Mouse (Mus musculus): ENCODE measurements around the gene Prss36. TPM values are rescaled to one million over a fixed set of nuclear protein-coding genes. Genes with fewer than 3 reads are reported as not detected.

Gene Prss36
- polyA plus RNA-seq, 1 experiment from 2014 or later = 11.0 TPM

GRCm38 (mm10) chr7:127918203-127918602, 28.3 kb downstream of the Prss36 start:
- no peak for ATAC-seq (ENCODE audit: low FRiP score)
- Histone ChIP-seq H3K4me2 (replicated peaks; ENCODE audit: low read depth, low read length) (no peak overlapping the region), H3K27me3 (ENCODE audit: control insufficient read depth, insufficient read depth, low read length) (no peaks in the 10 kb centered on the region), H3K4me1 (replicated peaks; ENCODE audit: control insufficient read depth, insufficient read depth, low read length) (no peaks in the 10 kb centered on the region), H3K27ac (ENCODE audit: low read depth, low read length) (no peak overlapping the region), H3K4me3 (ENCODE audit: low read depth, low read length) (no peak overlapping the region), H3K36me3 (ENCODE audit: control insufficient read depth, insufficient read depth, low read length) (no peaks in the 10 kb centered on the region), H3K9me3 (ENCODE audit: control insufficient read depth, low read length) (no peaks in the 10 kb centered on the region), H3K9ac (ENCODE audit: low read depth, low read length) (no peak overlapping the region)
- DNase-seq (ENCODE audit: low spot score) = peak; percentile 49
- WGBS = 53% methylated on average over 3 of the region's 3 CpGs

DNA sequence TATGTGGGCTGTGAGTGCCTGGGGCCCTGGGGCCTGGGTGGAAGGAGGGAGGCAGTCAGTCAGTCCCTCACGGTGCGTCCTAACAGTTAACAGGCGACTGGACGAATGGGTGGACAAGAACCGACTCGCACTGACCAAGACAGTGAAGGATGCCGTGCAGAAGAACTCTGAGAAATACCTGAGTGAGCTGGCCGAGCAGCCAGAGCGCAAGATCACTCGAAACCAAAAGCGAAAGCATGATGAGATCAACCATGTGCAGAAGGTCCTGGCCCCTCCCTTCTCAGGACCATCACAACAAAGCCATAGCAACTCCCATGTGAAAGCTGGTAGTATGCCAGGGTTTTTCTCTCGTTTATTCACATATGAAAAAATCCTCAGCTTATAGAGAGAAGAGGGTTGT, 31.2 kb downstream of the Prss36 start:
- Histone ChIP-seq H3K27ac (ENCODE audit: low read depth, low read length) (no peak overlapping the region), H3K36me3 (ENCODE audit: control insufficient read depth, insufficient read depth, low read length) (no peaks in the 10 kb centered on the region), H3K27me3 (ENCODE audit: control insufficient read depth, insufficient read depth, low read length) (no peaks in the 10 kb centered on the region), H3K9ac (ENCODE audit: low read depth, low read length) (no peak overlapping the region), H3K4me1 (replicated peaks; ENCODE audit: control insufficient read depth, insufficient read depth, low read length) (no peaks in the 10 kb centered on the region), H3K4me2 (replicated peaks; ENCODE audit: low read depth, low read length) (no peak overlapping the region), H3K4me3 (ENCODE audit: low read depth, low read length) (no peak overlapping the region), H3K9me3 (ENCODE audit: control insufficient read depth, low read length) (no peaks in the 10 kb centered on the region)
- 95% methylated on average over 12 of the region's 12 CpGs for WGBS
- ATAC-seq (ENCODE audit: low FRiP score) = no peak
- DNase-seq (ENCODE audit: low spot score) = no peak

- no peaks in the 10 kb centered on the region for H3K27me3 ChIP-seq (ENCODE audit: control insufficient read depth, insufficient read depth, low read length)
- peak overlapping the region; percentile 85 for H3K9ac ChIP-seq (ENCODE audit: low read depth, low read length)
- peak overlapping the region; percentile 97 for H3K4me3 ChIP-seq (ENCODE audit: low read depth, low read length)
- no peak for ATAC-seq (ENCODE audit: low FRiP score)
- H3K4me2 ChIP-seq (replicated peaks; ENCODE audit: low read depth, low read length) = peak overlapping the region; percentile 70
- H3K36me3 ChIP-seq (ENCODE audit: control insufficient read depth, insufficient read depth, low read length) = 0 out of 2 replicates have a peak, but pooled peaks cover 2% of the 10 kb centered on the region
- no peak for DNase-seq (ENCODE audit: low spot score)
- H3K9me3 ChIP-seq (ENCODE audit: control insufficient read depth, low read length) = no peaks in the 10 kb centered on the region
- no peaks in the 10 kb centered on the region for H3K4me1 ChIP-seq (replicated peaks; ENCODE audit: control insufficient read depth, insufficient read depth, low read length)
- 30% methylated on average over 4 of the region's 4 CpGs for WGBS
- no peak overlapping the region for H3K27ac ChIP-seq (ENCODE audit: low read depth, low read length)
Observed at GRCm38 (mm10) chr7:127912938-127913337, 33.6 kb downstream of the Prss36 start.

- peak within 1 kb of the TSS; percentile 85 for H3K9ac ChIP-seq (ENCODE audit: low read depth, low read length)
- no peaks in the 10 kb centered on the region for H3K4me1 ChIP-seq (replicated peaks; ENCODE audit: control insufficient read depth, insufficient read depth, low read length)
- peak within 1 kb of the TSS; percentile 43; the same call in 1 of the 2 replicates for H3K27ac ChIP-seq (ENCODE audit: low read depth, low read length)
- whole genome bisulfite sequencing = 2% methylated on average over 40 of the region's 40 CpGs
- H3K27me3 ChIP-seq (ENCODE audit: control insufficient read depth, insufficient read depth, low read length) = no peaks in the 10 kb centered on the region
- 0 out of 2 replicates have a peak, but pooled peaks cover 4% of the 10 kb centered on the region for H3K36me3 ChIP-seq (ENCODE audit: control insufficient read depth, insufficient read depth, low read length)
- no peaks in the 10 kb centered on the region for H3K9me3 ChIP-seq (ENCODE audit: control insufficient read depth, low read length)
- peak within 1 kb of the TSS; percentile 97 for H3K4me3 ChIP-seq (ENCODE audit: low read depth, low read length)
- ATAC-seq (ENCODE audit: low FRiP score) (peak; percentile 92), DNase-seq (ENCODE audit: low spot score) (peak; percentile 92)
- H3K4me2 ChIP-seq (replicated peaks; ENCODE audit: low read depth, low read length) = peak within 1 kb of the TSS; percentile 70
Observed at GRCm38 (mm10) chr7:127912190-127912871, 34.2 kb downstream of the Prss36 start, which contains the start of gene Kat8. Gene Kat8 (plus strand): TSS chr7:127912516.

- H3K9ac ChIP-seq (ENCODE audit: low read depth, low read length) = no peak overlapping the region
- H3K27me3 ChIP-seq (ENCODE audit: control insufficient read depth, insufficient read depth, low read length) = no peaks in the 10 kb centered on the region
- ATAC-seq (ENCODE audit: low FRiP score) = no peak
- no peak overlapping the region for H3K4me3 ChIP-seq (ENCODE audit: low read depth, low read length)
- DNase-seq (ENCODE audit: low spot score) = no peak
- peaks cover 7% of the 10 kb centered on the region for H3K4me1 ChIP-seq (replicated peaks; ENCODE audit: control insufficient read depth, insufficient read depth, low read length)
- no peak overlapping the region for H3K27ac ChIP-seq (ENCODE audit: low read depth, low read length)
- WGBS = 94% methylated on average over 4 of the region's 4 CpGs
- 0 out of 2 replicates have a peak, but pooled peaks cover 4% of the 10 kb centered on the region for H3K36me3 ChIP-seq (ENCODE audit: control insufficient read depth, insufficient read depth, low read length)
- H3K4me2 ChIP-seq (replicated peaks; ENCODE audit: low read depth, low read length) = no peak overlapping the region
- no peaks in the 10 kb centered on the region for H3K9me3 ChIP-seq (ENCODE audit: control insufficient read depth, low read length)
Observed at GRCm38 (mm10) chr7:127908656-127909055, 37.9 kb downstream of the Prss36 start.

GRCm38 (mm10) chr7:127907939-127908338, 38.6 kb downstream of the Prss36 start:
- DNase-seq (ENCODE audit: low spot score) (no peak), ATAC-seq (ENCODE audit: low FRiP score) (no peak)
- WGBS = 91% methylated on average over 12 of the region's 12 CpGs
- no peak overlapping the region for H3K9ac ChIP-seq (ENCODE audit: low read depth, low read length)
- H3K4me1 ChIP-seq (replicated peaks; ENCODE audit: control insufficient read depth, insufficient read depth, low read length) = peaks cover 7% of the 10 kb centered on the region
- 0 out of 2 replicates have a peak, but pooled peaks cover 4% of the 10 kb centered on the region for H3K36me3 ChIP-seq (ENCODE audit: control insufficient read depth, insufficient read depth, low read length)
- H3K4me3 ChIP-seq (ENCODE audit: low read depth, low read length) = no peak overlapping the region
- no peaks in the 10 kb centered on the region for H3K27me3 ChIP-seq (ENCODE audit: control insufficient read depth, insufficient read depth, low read length)
- no peaks in the 10 kb centered on the region for H3K9me3 ChIP-seq (ENCODE audit: control insufficient read depth, low read length)
- no peak overlapping the region for H3K4me2 ChIP-seq (replicated peaks; ENCODE audit: low read depth, low read length)
- H3K27ac ChIP-seq (ENCODE audit: low read depth, low read length) = no peak overlapping the region

DNA sequence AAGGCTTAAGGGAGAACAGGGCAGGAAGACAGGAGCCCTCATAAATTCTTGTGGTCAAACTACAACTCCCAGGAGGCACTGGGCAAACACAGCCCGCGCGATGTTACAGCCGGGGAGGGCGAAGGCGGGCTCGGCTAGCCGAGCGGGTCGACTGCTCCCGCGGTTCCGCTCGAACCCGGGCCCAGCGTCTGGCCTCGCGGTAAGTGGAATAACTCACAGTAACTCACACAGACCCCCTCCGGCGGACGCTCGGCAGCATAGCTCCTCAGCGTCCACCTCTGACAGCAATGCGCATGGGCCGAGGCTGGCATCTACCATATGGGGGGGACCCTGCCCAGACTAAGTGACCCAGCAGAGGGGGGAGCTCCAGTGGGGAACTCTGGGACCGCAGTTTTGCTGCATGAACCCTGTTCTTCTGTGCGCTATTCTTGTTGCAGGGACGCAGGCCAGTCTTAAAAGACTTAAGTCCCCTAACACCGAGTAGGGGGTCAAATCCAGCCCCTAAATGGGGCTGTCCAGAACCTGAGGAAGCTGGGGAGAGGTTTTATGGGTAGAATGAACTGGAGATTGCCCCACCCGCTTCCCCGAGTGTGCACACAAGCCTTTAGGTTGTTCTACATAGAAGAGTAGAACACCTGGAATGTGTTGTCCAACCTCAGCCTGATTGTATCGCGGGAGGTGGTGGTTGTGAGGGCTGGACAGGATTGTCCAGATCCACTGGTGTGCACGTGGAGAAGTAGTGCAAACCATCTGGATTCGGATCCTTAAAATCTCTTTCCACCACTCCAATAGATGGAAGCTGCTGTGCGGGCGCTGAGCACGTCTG, 42.3 kb downstream of the Prss36 start, which contains the start of gene Bckdk:
TSS of gene Bckdk (plus strand) at position 112 of the 826 bp plus-strand sequence.
- Histone ChIP-seq H3K4me3 (ENCODE audit: low read depth, low read length) (peak within 1 kb of the TSS; percentile 73), H3K9me3 (ENCODE audit: control insufficient read depth, low read length) (no peaks in the 10 kb centered on the region), H3K27ac (ENCODE audit: low read depth, low read length) (peak within 1 kb of the TSS; percentile 51), H3K36me3 (ENCODE audit: control insufficient read depth, insufficient read depth, low read length) (0 out of 2 replicates have a peak, but pooled peaks cover 4% of the 10 kb centered on the region), H3K4me2 (replicated peaks; ENCODE audit: low read depth, low read length) (peak within 1 kb of the TSS; percentile 64), H3K4me1 (replicated peaks; ENCODE audit: control insufficient read depth, insufficient read depth, low read length) (peaks cover 7% of the 10 kb centered on the region), H3K27me3 (ENCODE audit: control insufficient read depth, insufficient read depth, low read length) (no peaks in the 10 kb centered on the region), H3K9ac (ENCODE audit: low read depth, low read length) (peak within 1 kb of the TSS; percentile 75)
- ATAC-seq (ENCODE audit: low FRiP score) (peak; percentile 88), DNase-seq (ENCODE audit: low spot score) (peak; percentile 85)
- 9% methylated on average over 38 of the region's 38 CpGs for WGBS

DNA sequence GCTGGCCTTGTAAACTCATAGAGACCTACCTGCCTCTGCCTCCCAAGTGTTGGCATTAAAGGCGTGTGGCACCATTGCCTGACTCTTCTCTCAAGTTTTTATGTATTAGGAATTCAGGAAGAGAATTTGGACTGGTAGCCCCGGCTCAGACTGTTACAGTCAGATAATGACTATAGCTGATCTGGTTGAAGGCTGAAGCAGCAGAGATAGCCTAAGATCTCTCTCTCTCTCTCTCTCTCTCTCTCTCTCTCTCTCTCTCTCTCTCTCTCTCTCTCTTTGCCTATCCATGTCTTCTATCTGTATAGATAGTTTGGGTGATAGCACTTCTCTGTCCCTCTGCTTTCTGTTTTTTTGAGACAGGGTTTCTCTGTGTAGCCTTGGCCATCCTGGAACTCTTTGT, 44.8 kb downstream of the Prss36 start:
- no peak overlapping the region for H3K4me3 ChIP-seq (ENCODE audit: low read depth, low read length)
- no peak for ATAC-seq (ENCODE audit: low FRiP score)
- H3K27me3 ChIP-seq (ENCODE audit: control insufficient read depth, insufficient read depth, low read length) = no peaks in the 10 kb centered on the region
- peaks cover 7% of the 10 kb centered on the region for H3K4me1 ChIP-seq (replicated peaks; ENCODE audit: control insufficient read depth, insufficient read depth, low read length)
- no peak overlapping the region for H3K9ac ChIP-seq (ENCODE audit: low read depth, low read length)
- DNase-seq (ENCODE audit: low spot score) = no peak
- WGBS = 71% methylated on average over 2 of the region's 2 CpGs
- H3K4me2 ChIP-seq (replicated peaks; ENCODE audit: low read depth, low read length) = no peak overlapping the region
- no peak overlapping the region for H3K27ac ChIP-seq (ENCODE audit: low read depth, low read length)
- H3K36me3 ChIP-seq (ENCODE audit: control insufficient read depth, insufficient read depth, low read length) = no peaks in the 10 kb centered on the region
- no peaks in the 10 kb centered on the region for H3K9me3 ChIP-seq (ENCODE audit: control insufficient read depth, low read length)

Data from hindbrain, embryonic 11.5 days (tissue).